Mouse (Mus musculus) Patski (cell line): ENCODE measurements around the gene Sncb. TPM values are rescaled to one million over a fixed set of nuclear protein-coding genes. Genes with fewer than 3 reads are reported as not detected.

Experiments
- ATAC-seq: fragments of 100-300 bp; one replicate; pipeline ENCODE4 v1.8.0; 2021
- CTCF ChIA-PET: fragments of 350-600 bp; sonication (Branson Sonifier 250); formaldehyde crosslinking; loops from one replicate; lab custom pipeline; 2022; ENCODE audit warnings: inconsistent platforms; lab: Charles Lee
- POLR2A ChIA-PET: fragments of 350-600 bp; sonication (Branson Sonifier 250); formaldehyde crosslinking; loops from one replicate; lab custom pipeline; 2022; ENCODE audit warnings: antibody characterized with exemption, inconsistent platforms; lab: Charles Lee
- DNase-seq: peaks from one replicate; pipeline ENCODE4 v3.0.0-alpha.2; 2011; ENCODE audit warnings: low read depth, low spot score
- H3K27me3 ChIP-seq: fragments of 371-371 bp; one replicate; pipeline ENCODE4 v1.5.1; 2021
- CTCF ChIP-seq: fragments of 100-300 bp; IDR thresholded peaks from one replicate; pipeline ENCODE4 v1.5.1; 2021
- in situ Hi-C: fragments of 300-500 bp; cut with MboI; formaldehyde crosslinking; loops from 3 replicates; pipeline ENCODE4 v1.11.1; 2018; ENCODE audit warnings: low pct_unique_long_range_greater_than_20kb, mixed read lengths
- polyA plus RNA-seq: library from polyadenylated mRNA; unstranded; gene quantifications from one replicate; pipeline ENCODE4 v1.2.3, GENCODE M21; 2021

Sncb gene
- polyA plus RNA-seq, 1 experiment from 2014 or later = not detected

GRCm38 (mm10) chr13:54783235-54783634 is 16.8 kb upstream of the Sncb start:
- no peaks in the 10 kb centered on the region for H3K27me3 ChIP-seq
- ChIA-PET CTCF (no interaction called here), POLR2A (no interaction called here)
- ATAC-seq (no peak), DNase-seq (no peak)
- in situ Hi-C loops = no loop called here
- no peak for TF ChIP-seq CTCF

GRCm38 (mm10) chr13:54781086-54781485 is 14.7 kb upstream of the Sncb start:
- ChIA-PET CTCF (no interaction called here), POLR2A (no interaction called here)
- in situ Hi-C loops = no loop called here
- no peaks in the 10 kb centered on the region for H3K27me3 ChIP-seq
- DNase-seq (no peak), ATAC-seq (no peak)
- TF ChIP-seq CTCF = no peak

GRCm38 (mm10) chr13:54780592-54780991 is 14.2 kb upstream of the Sncb start:
- ChIA-PET POLR2A (no interaction called here), CTCF (no interaction called here)
- TF ChIP-seq CTCF = no peak
- in situ Hi-C loops = no loop called here
- H3K27me3 ChIP-seq = no peaks in the 10 kb centered on the region
- peak; percentile 56 for ATAC-seq
- DNase-seq = no peak

GRCm38 (mm10) chr13:54767012-54767411 is 617 bp upstream of the Sncb start:
- no peak for ATAC-seq
- CTCF ChIA-PET = no interaction called here
- TF ChIP-seq CTCF = no peak
- DNase-seq = no peak
- POLR2A ChIA-PET = no interaction called here
- in situ Hi-C loops = no loop called here
- H3K27me3 ChIP-seq = peaks cover 39% of the 10 kb centered on the region

GRCm38 (mm10) chr13:54765281-54766191 is 859 bp downstream of the Sncb start:
- H3K27me3 ChIP-seq = peaks cover 44% of the 10 kb centered on the region
- ChIA-PET CTCF (no interaction called here), POLR2A (interaction anchor here (1.1 kb wide), 1 partner anchor 10 kb away, joined by 3 read pairs; no protein-coding TSS in a partner anchor)
- DNase-seq (no peak), ATAC-seq (no peak)
- no peak for TF ChIP-seq CTCF
- in situ Hi-C loops = no loop called here

GRCm38 (mm10) chr13:54760906-54761305 is 5.5 kb downstream of the Sncb start:
- in situ Hi-C loops = no loop called here
- peaks cover 37% of the 10 kb centered on the region for H3K27me3 ChIP-seq
- CTCF ChIA-PET = no interaction called here
- DNase-seq (no peak), ATAC-seq (no peak)
- no peak for TF ChIP-seq CTCF
- POLR2A ChIA-PET = no interaction called here

GRCm38 (mm10) chr13:54760164-54760795 is 6.1 kb downstream of the Sncb start:
- no peak for DNase-seq
- ChIA-PET CTCF (no interaction called here), POLR2A (no interaction called here)
- TF ChIP-seq CTCF = no peak
- H3K27me3 ChIP-seq = peaks cover 31% of the 10 kb centered on the region
- in situ Hi-C loops = no loop called here
- no peak for ATAC-seq

- TF ChIP-seq CTCF = no peak
- CTCF ChIA-PET = no interaction called here
Measured at GRCm38 (mm10) chr13:54759496-54759895, 6.9 kb downstream of the Sncb start.

GRCm38 (mm10) chr13:54758756-54759470 is 7.5 kb downstream of the Sncb start:
- in situ Hi-C loops = no loop called here
- H3K27me3 ChIP-seq = peaks cover 20% of the 10 kb centered on the region

More at GRCm38 (mm10) chr13:54759496-54759895, 6.9 kb downstream of the Sncb start:
- peaks cover 25% of the 10 kb centered on the region for H3K27me3 ChIP-seq
- ATAC-seq (no peak), DNase-seq (no peak)
- in situ Hi-C loops = no loop called here
- POLR2A ChIA-PET = no interaction called here

GRCm38 (mm10) chr13:54758045-54758755 is 8.2 kb downstream of the Sncb start:
- DNase-seq = peak; percentile 10
- TF ChIP-seq CTCF = no peak
- ChIA-PET CTCF (no interaction called here), POLR2A (interaction anchor here (0.6 kb wide), 1 partner anchor 139 kb away, joined by 4 read pairs; no protein-coding TSS in a partner anchor)
- H3K27me3 ChIP-seq = peaks cover 19% of the 10 kb centered on the region
- in situ Hi-C loops = no loop called here
- peak; percentile 52 for ATAC-seq

More at GRCm38 (mm10) chr13:54758756-54759470, 7.5 kb downstream of the Sncb start:
- CTCF ChIA-PET = no interaction called here
- no peak for ATAC-seq
- no peak for TF ChIP-seq CTCF
- POLR2A ChIA-PET = no interaction called here
- no peak for DNase-seq
